Mouse (Mus musculus) layer of hippocampus, postnatal 25 days (tissue): ENCODE data around the gene Rab6a. TPM values are rescaled to one million over a fixed set of nuclear protein-coding genes. Genes with fewer than 3 reads are reported as not detected.

Source experiments
- DNase-seq, 2 experiments: peaks; one replicate each; pipeline ENCODE4 v3.0.0; 2022; ENCODE audit warnings: mixed read lengths in 2 of 2, low spot score in 1 of 2; ENCODE audit errors: extremely low spot score in 1 of 2
- total RNA-seq, 2 experiments: library from RNA; stranded (reverse); gene quantifications; 2 replicates each; pipeline ENCODE4 v1.2.3; 2021

Gene Rab6a
- total RNA-seq, 2 experiments from 2014 or later = 373 to 387 TPM

DNA sequence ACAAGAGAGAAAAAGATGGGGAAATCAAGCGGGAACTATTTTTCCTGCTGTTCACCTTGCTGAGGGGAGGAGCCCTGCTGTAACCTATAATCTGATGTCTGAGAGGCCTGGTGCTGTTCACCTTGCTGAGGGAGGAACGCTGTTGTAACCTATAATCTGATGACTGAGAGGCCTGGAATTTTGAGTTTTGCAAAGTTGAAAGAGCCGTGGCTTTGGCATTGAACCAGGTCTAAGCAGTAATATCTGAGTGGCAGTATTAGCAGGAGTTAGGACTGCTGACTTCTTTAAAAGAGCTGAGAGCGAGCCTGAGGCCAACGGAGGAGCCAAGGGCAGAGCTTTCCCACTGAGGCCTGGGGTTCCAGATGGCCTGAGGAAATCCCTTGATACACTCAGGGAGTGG is 70.8 kb downstream of the Rab6a start:
- DNase-seq = no peak

DNA sequence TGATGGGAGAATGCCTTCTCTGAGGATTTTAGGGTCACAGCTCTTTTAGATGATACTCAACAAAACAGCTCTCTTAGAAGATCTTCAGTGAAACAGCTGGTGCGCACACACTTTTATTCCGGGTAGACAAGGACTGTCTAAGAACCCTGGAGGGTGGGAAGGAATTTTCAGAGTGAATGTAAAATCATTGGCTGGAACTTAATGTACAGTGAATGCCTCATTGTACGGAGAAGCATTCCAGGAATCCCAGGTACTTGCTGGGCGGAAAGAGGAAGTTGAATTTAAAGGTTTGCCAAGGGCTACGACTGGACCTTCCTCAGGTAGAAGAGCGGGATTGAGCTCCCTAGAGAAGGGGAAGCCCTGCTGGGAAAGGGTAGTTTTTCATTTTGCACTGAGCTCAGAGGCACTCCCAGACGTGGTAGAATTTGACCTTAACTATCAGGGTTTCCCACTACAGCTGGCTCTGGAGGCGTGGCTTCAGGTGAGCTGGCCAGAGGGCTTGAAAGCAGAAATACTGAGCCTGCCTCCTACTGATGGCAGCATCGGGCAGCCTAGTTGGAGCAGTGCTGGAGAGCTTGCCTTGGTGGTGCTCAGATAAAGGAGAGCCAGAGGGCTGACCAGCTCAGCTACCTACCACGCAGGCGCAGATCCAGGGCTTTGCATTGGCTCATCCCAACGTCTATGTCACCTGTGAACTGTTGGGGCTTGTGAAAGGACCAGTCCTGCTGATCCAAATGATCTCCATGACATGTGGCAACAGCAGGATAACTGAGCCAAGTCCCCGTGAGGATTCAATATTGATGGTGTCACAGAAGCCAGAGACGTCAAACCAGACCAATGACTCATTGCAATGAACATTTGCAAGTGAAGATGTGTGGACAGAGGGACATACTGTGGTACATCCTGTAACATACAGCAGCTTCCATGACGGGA is 72.0 kb downstream of the Rab6a start:
- no peak for DNase-seq

DNA sequence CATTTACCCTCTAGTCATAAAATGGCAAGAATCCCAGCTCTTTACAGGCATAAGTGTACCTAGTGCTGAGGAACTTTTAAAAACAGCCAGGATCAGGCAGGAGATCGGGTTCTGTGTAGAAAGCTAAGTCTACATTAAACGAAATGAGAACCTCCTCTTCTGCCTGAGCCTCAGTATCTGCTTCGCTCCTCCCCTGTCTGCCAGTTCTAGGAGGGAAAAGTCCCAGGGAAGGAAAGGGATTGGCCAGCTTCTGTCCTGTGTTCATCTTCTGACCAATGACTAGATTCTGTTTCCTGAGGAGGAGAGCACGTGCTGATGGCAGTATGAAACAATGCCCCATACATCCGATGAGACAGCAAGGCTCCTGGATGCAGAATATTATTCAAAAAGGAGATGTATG is 73.9 kb downstream of the Rab6a start:
- DNase-seq = no peak

DNA sequence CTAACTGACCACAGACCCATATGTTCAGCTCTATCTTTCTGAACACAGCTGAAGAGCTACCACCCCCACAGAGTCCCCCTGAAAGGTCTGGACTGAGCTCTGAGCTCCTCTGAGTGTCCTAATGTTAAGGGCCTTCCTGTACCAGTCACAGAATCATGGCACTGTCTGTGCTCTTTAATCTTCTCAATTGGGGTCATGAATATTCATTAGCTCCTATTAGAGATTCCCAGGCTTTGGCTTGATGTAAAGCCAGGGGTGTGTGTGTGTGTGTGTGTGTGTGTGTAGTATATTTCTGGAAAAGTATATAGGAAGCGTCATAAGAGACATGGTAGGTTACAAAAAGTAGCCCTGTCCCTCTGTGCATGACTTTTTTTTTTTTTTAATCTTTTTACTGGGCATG is 76.0 kb downstream of the Rab6a start:
- DNase-seq = no peak

DNA sequence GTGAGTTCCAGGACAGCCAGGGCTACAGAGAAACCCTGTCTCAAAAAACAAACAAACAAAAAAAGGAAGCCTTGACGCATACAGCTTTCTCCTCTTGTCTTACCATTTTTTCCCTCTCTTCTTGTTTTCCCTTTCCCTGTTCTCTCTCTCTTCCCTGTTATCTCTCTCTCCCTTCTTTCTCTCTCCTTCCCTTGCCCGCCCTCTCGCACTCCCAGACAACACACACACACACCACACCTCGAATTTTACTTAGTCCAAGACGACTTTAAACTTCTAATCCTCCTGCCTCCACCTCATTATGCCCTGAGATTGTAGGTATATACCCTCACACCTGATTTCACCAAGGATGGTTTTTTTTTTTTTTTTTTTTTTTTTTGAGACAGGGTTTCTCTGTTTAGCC is 76.9 kb downstream of the Rab6a start:
- DNase-seq = no peak

DNA sequence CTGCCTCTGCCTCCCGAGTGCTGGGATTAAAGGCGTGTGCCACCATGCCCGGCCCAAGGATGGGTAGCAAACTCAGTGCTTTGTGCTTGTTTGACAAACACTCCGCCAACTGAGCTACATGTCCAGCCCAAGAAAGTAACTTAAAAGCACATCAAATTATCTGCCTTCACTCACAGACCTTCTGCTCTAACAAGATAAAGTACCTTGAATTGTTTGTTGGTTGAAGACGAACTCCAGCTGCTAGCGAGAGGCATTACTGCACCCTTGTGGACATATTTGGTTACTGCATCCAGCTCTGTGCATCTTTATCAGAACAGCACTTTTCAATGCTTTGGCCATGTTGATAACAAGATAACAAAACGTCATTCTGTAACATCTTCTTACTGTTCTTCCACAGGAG is 77.3 kb downstream of the Rab6a start:
- DNase-seq = peak; percentile 22 to 62

DNA sequence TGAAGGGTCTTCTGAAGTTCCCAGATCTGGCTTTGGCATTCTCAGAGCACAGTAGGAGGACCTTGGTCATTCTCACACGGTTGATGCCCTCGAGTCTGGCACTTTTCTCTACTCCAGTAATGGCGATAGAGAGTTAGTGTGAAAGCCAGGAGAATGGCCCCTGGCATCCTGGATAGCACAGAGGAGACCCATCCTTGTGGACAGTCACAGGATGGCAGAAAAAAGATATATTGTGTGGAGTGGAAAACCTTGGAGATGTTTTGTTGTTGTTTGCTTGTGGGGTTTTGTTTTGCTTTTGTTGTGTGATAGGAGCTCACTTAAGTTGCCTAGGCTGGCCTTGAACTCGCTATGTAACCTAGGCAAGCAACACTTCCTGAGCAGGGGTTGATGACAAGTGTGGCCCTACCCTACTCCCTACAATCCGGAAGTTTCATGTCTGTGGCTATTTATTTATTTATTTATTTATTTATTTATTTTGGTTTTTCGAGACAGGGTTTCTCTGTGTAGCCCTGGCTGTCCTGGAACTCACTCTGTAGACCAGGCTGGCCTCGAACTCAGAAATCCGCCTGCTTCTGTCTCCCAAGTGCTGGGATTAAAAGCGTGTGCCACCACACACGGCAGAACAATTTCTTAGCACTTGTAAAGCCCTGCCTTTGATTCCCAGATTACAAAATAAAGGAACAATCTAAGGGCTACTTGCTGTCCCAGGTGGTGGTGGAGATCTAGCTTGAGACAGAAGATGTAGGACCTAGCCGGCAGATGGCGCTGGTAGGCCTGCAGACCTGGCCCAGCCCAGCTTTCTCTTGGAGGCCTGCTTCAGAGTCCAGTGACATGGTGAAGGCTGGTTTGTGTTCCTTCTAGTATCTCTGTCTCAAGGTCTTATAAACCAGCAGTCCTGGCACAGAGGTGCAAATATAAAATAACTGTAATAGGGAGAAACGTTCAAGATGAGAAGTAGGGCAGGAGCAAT is 78.1 kb downstream of the Rab6a start:
- peak; percentile 45 to 84 for DNase-seq

DNA sequence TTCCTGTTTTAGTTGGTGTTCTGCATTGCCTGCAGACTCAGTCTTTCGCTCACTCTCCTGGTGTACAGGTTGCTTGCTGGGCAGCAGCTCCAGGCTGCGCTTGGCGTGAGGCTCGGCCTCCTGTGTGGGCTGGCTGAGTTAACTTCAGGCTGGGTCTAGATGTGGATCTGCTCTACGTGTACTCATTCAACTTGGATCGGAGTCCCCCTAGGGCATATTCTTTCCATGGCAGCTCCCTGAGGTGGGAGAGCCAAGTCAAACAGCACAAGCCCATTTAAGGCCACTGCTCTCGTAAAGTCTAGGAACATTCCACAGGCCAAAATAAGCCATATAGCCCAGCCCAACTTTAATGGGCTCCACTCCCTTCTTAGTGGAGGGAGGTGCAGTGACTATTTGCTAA is 81.3 kb downstream of the Rab6a start:
- DNase-seq = no peak

Other genes with a start within 250 kb of the Rab6a start
- gene C2cd3, start 235.2 kb upstream of the Rab6a start, total RNA-seq = 10 to 100 TPM; 21.4 to 23.2 TPM
- gene Ppme1, start 235.1 kb upstream of the Rab6a start, total RNA-seq = 100 to 1,000 TPM; 141 to 145 TPM
- 1 to 10 TPM; 2.0 to 2.5 TPM for gene Ucp3, start 134.4 kb upstream of the Rab6a start, total RNA-seq
- gene Ucp2, start 114.1 kb upstream of the Rab6a start, total RNA-seq = 10 to 100 TPM; 67.2 to 72.0 TPM
- gene Dnajb13, start 92.5 kb upstream of the Rab6a start, total RNA-seq = under 1 TPM; 0.35 to 0.81 TPM
- gene Coa4, start 70.3 kb upstream of the Rab6a start, total RNA-seq = 10 to 100 TPM in 1 of 2 experiments, 1 to 10 TPM in 1; 9.2 to 10.0 TPM
- 10 to 100 TPM; 63.9 to 67.7 TPM for gene Mrpl48, start 891 bp downstream of the Rab6a start, total RNA-seq
- gene Plekhb1, start 55.0 kb downstream of the Rab6a start, total RNA-seq = 100 to 1,000 TPM; 161 to 194 TPM
- gene Fam168a, start 99.2 kb downstream of the Rab6a start, total RNA-seq = 100 to 1,000 TPM; 224 to 251 TPM